Mouse (Mus musculus) right cerebral cortex, adult 2 months (tissue): ENCODE results near the gene Gm49359.
"Not testable (repeated sequence)": the region's sequence is repeated elsewhere in the genome, so short reads cannot be mapped to it uniquely, and the experiment has no call there.

ENCODE experiments used
- DNase-seq, 2 experiments: peaks; one replicate each; pipeline ENCODE4 v3.0.0; 2021 to 2022; ENCODE audit warnings: low spot score in 2 of 2

The Gm49359 gene

GRCm38 (mm10) chr13:62466424-62467334, at the start of gene Gm49359:
Gm49359 (minus strand) TSS chr13:62466832.
- peak; percentile 90 to 92 for DNase-seq

GRCm38 (mm10) chr13:62510641-62511420, 44.2 kb upstream of the Gm49359 start:
- not testable (repeated sequence) for DNase-seq

- DNase-seq, result not testable (repeated sequence)
These were observed 6.0 kb upstream of the Gm49359 start for GRCm38 (mm10) chr13:62472661-62473060.

- peak in 1 of 2 experiments; percentile 11 for DNase-seq
These were observed 3.3 kb upstream of the Gm49359 start for GRCm38 (mm10) chr13:62469947-62470346.
